Mouse (Mus musculus): Measurements from ENCODE around the gene Icam2.
A peak's percentile ranks its signal among the peaks of the same experiment; 100 is the strongest.

The Icam2 gene

GRCm38 (mm10) chr11:106391546-106392188 lies 3.8 kb upstream of the Icam2 start:
- peak; percentile 70 to 75 for DNase-seq (ENCODE audit: low spot score in 2 of 2)

GRCm38 (mm10) chr11:106390757-106391156 lies 2.9 kb upstream of the Icam2 start:
- DNase-seq (ENCODE audit: low spot score in 2 of 2): no peak

GRCm38 (mm10) chr11:106389611-106390010 lies 1.7 kb upstream of the Icam2 start:
- DNase-seq (ENCODE audit: low spot score in 2 of 2): no peak

- DNase-seq (ENCODE audit: low spot score in 2 of 2): peak; percentile 30 to 36
Observed at GRCm38 (mm10) chr11:106387020-106387419, 855 bp downstream of the Icam2 start.

- DNase-seq (ENCODE audit: low spot score in 2 of 2): no peak
Observed at GRCm38 (mm10) chr11:106386409-106386808, 1.5 kb downstream of the Icam2 start.

GRCm38 (mm10) chr11:106383051-106383790 lies 4.7 kb downstream of the Icam2 start:
- no peak for DNase-seq (ENCODE audit: low spot score in 2 of 2)

GRCm38 (mm10) chr11:106382424-106382823 lies 5.5 kb downstream of the Icam2 start:
- DNase-seq (ENCODE audit: low spot score in 2 of 2): no peak

- no peak for DNase-seq (ENCODE audit: low spot score in 2 of 2)
Observed at GRCm38 (mm10) chr11:106381883-106382282, 6.0 kb downstream of the Icam2 start.

- no peak for DNase-seq (ENCODE audit: low spot score in 2 of 2)
Observed at GRCm38 (mm10) chr11:106381011-106381410, 6.9 kb downstream of the Icam2 start.

GRCm38 (mm10) chr11:106374979-106375378 lies 12.9 kb downstream of the Icam2 start:
- DNase-seq (ENCODE audit: low spot score in 2 of 2): no peak

GRCm38 (mm10) chr11:106374559-106374958 lies 13.3 kb downstream of the Icam2 start:
- no peak for DNase-seq (ENCODE audit: low spot score in 2 of 2)

- DNase-seq (ENCODE audit: low spot score in 2 of 2): no peak
Observed at GRCm38 (mm10) chr11:106373998-106374397, 13.9 kb downstream of the Icam2 start.

- peak; percentile 66 to 73 for DNase-seq (ENCODE audit: low spot score in 2 of 2)
Observed at GRCm38 (mm10) chr11:106366316-106366715, 21.6 kb downstream of the Icam2 start.

GRCm38 (mm10) chr11:106365366-106365765 lies 22.5 kb downstream of the Icam2 start, which contains the start of gene Prr29:
Prr29 (plus strand) TSS chr11:106365472.
- DNase-seq (ENCODE audit: low spot score in 2 of 2): no peak

- DNase-seq (ENCODE audit: low spot score in 2 of 2): no peak
Observed at GRCm38 (mm10) chr11:106364712-106365111, 23.2 kb downstream of the Icam2 start.

GRCm38 (mm10) chr11:106359350-106359749 lies 28.5 kb downstream of the Icam2 start:
- DNase-seq (ENCODE audit: low spot score in 2 of 2): no peak

GRCm38 (mm10) chr11:106355382-106356128 lies 32.3 kb downstream of the Icam2 start:
- no peak for DNase-seq (ENCODE audit: low spot score in 2 of 2)

GRCm38 (mm10) chr11:106354181-106354580 lies 33.7 kb downstream of the Icam2 start:
- DNase-seq (ENCODE audit: low spot score in 2 of 2): no peak

GRCm38 (mm10) chr11:106353188-106353587 lies 34.7 kb downstream of the Icam2 start, which contains the start of gene Scn4a:
Scn4a (minus strand) TSS chr11:106353288.
- no peak for DNase-seq (ENCODE audit: low spot score in 2 of 2)

- no peak for DNase-seq (ENCODE audit: low spot score in 2 of 2)
Observed at GRCm38 (mm10) chr11:106351941-106352340, 35.9 kb downstream of the Icam2 start.

- DNase-seq (ENCODE audit: low spot score in 2 of 2): no peak
Observed at GRCm38 (mm10) chr11:106351253-106351652, 36.6 kb downstream of the Icam2 start.

GRCm38 (mm10) chr11:106350853-106351252 lies 37.0 kb downstream of the Icam2 start:
- DNase-seq (ENCODE audit: low spot score in 2 of 2): no peak
